Mouse (Mus musculus) R1 (cell line): ENCODE measurements at regions not wholly inside any gene's neighbourhood (a gene's known extent, or its start where the extent isn't known, plus 50 kb on each side); places are given as distances from the start of the nearest gene placed in this dataset.

Experiments used
- DNase-seq: peaks from one replicate; pipeline ENCODE4 v3.0.0-alpha.2; 2018; ENCODE audit warnings: low read depth, low spot score

DNA sequence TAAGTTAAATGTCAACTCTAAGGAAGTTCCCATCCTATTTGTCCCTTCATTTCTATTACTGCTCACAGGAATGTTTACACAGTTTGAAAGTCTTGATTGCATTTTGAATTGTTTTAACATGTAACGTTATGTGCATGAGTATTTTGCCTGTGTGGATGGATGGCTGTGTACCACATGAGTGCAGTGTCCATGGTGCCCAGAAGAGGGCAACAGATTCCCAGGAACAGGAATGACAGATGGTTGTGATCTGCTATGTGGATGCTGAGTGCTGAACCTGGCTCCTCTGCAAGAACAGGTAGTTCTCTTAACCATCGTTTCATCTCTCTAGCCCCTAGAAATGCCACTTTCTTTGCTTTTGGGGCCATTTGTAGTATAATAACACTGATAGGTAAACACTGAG, 597.9 kb upstream of the Zwint start:
- peak; percentile 24 for DNase-seq

DNA sequence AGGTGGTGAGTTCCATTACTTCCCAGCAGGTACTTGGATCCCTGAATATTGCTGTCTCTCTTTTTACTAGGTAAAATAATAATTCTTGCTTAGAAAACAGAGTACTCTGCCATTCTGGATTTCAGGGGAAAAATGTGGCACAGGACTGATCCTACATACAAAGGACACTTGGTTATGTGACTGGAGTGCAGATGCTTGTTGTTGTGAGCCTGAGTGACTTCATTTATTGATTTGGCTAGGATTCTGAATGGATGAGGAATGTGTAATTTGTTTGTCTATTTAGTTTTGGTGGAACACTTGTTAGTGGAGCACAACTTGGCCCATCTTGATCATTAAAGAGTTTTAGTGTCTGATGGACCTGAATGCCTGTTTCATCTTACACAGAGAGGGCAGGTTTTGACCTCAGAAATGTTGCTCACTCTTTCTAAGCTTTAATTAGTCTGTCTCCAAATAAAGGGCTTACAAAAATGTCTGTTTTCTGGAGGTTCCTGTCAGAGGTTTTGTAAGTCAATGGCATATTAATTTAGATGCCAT, 583.4 kb upstream of the Zwint start:
- DNase-seq: no peak

DNA sequence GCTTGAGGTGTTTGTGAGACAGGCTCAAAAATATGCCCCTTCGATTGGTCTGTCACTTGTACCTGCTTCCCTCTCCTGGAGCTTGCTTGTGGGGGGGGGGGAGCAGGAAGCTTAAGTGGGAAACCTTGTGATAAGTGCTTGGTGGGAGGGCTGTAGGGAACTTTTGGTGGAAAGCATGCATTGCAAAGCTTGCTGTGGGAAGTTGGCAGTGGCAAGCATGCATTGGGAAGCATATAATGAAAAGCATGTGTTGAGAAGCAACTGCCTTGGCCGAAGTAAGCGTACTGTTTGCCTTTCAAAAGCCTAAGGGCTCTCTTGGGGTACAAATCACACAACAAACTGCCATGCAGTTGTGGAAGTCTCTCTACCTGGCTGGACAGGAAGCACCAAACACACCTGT, 576.3 kb upstream of the Zwint start:
- no peak for DNase-seq

DNA sequence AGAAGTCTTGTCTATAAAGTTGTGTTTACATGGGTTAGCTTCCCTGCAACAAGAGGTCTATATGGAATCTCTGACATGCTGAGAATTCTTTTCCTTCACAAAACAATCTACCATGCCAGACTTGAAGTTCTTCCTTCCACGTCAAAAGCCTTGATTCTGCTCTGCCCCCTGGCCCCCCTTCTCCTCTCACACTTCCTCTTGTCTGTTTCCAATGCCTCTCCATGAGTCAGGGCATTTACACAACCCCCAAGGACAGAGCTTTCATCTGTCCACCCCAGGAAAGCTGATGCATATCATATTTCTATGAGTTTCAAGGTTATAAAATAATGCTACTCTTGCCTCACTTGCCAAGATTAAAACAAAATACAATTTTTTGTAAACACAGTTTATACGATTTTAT, 557.7 kb upstream of the Zwint start:
- no peak for DNase-seq

DNA sequence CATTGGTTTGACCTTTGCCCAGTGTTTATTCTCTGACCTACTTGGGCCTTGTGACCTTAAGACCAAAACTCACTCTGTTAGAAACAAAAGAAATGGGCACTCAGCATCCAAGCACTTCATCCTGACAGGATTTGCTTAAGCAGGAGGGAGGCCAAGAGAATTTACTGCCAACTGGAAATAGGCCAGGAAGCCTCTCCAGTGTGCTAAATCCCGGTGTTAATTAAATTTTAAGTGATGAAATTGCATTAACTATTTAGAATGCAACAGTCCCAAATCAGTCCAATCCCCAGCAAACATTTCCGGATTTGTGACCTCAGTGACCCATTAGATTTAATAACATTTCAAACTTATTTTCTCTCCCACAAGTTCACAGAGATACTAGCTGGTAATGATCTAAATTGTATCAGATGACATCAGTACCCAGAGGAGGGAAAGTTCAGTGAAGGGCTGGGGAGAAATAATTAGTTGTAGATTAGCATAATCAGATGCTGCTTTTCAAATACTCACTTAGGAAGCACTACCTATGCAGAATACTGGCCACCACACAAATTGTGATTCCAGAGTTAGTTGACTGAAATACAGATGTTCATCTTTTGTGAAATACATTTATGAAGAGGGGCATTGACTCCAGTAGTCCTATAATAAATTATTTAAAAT, 555.4 kb upstream of the Zwint start:
- DNase-seq: no peak

DNA sequence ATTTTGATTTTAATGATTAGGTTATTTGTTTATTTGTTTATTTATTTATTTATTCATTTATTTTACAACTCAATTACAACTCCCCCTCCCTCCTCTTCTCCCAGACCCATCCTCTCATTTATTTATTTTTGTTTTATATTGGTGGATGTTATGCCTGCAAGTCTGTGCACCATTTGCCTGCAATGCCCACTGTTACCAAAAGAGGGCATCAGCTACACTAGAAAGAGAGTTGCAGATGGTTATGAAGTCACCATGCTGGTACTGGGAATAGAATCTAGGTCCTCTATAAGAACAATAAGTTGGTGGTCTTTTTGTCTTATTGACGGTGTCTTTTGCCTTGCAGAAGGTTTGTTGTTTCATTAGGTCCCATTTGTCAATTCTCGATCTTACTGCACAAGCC, 535.2 kb upstream of the Zwint start:
- DNase-seq: peak; percentile 61

DNA sequence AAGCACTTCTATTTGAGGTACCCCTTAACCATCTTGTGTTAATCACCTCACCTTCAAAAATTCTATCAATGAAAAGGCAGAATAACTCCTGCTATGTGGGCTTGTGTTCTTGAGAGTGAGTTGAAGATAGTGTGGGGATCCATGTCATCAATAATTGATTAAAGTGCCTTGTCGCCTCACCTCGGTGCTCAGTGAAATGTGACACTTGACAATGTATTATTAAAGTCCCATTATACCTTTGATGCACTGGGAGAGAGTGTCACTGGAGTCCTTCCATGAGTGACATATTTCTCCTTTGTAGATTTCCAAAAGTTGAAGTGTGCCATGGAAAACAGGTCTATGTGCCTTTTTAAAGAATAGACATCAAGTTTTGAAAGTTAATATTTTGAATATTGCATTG, 522.2 kb upstream of the Zwint start:
- no peak for DNase-seq
